Mouse (Mus musculus) WW6 (cell line): Measurements from ENCODE around the gene Sec1.
A peak's percentile ranks its signal among the peaks of the same experiment; 100 is the strongest.

Experiments used
- DNase-seq: peaks from one replicate; pipeline ENCODE4 v3.0.0-alpha.2; 2013; ENCODE audit warnings: low read depth, low spot score

The Sec1 gene

GRCm38 (mm10) chr7:45641391-45642040, 52.7 kb downstream of the Sec1 start:
- no peak for DNase-seq

GRCm38 (mm10) chr7:45640191-45640957, 53.8 kb downstream of the Sec1 start:
- DNase-seq = no peak

DNA sequence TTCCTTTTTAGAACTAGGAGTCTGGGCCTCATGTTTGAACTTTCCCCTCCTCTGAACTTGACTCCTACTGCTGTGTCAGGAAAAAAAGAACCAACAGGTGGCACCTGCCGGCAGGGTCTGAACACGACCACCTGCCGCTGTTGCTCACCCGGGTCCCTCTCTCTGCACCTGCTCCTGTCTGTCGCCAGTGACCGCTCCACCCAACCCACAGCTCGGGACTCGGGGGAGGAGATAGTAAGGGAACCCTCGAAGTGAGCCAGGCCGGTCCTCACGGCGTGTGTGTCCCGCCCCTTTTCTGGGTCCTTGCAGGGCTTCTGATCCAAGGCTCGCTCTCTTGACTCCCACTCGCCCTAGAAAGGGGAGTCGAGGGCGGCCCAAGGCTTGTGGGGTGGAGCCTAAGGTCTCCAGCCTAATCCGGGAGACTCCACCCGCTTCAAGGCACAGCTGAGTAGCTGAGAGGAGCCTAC, 54.6 kb downstream of the Sec1 start, which contains the start of gene Mamstr:
TSS of gene Mamstr (plus strand) at position 417 of the 467 bp plus-strand sequence.
- DNase-seq = no peak

GRCm38 (mm10) chr7:45638623-45639401, 55.4 kb downstream of the Sec1 start:
- DNase-seq = peak; percentile 94

DNA sequence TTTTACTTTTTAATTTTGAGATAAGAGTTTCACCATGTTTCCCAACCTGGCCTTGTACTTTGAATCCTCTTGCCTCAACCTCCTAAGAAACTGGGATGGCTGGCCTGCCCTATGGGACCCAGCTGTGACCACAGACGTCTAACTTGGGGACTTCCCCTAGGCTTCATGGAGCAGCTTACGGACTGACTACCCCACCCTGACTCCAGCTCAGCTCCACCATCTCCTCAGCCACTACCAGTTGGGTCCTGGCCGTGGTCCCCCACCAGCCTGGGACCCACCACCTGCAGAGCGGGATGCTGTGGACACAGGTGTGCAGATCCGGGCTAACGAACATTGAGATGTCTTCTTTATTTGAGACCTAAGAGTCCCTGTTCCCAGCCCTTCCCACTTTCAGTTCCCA, 56.5 kb downstream of the Sec1 start:
- no peak for DNase-seq

DNA sequence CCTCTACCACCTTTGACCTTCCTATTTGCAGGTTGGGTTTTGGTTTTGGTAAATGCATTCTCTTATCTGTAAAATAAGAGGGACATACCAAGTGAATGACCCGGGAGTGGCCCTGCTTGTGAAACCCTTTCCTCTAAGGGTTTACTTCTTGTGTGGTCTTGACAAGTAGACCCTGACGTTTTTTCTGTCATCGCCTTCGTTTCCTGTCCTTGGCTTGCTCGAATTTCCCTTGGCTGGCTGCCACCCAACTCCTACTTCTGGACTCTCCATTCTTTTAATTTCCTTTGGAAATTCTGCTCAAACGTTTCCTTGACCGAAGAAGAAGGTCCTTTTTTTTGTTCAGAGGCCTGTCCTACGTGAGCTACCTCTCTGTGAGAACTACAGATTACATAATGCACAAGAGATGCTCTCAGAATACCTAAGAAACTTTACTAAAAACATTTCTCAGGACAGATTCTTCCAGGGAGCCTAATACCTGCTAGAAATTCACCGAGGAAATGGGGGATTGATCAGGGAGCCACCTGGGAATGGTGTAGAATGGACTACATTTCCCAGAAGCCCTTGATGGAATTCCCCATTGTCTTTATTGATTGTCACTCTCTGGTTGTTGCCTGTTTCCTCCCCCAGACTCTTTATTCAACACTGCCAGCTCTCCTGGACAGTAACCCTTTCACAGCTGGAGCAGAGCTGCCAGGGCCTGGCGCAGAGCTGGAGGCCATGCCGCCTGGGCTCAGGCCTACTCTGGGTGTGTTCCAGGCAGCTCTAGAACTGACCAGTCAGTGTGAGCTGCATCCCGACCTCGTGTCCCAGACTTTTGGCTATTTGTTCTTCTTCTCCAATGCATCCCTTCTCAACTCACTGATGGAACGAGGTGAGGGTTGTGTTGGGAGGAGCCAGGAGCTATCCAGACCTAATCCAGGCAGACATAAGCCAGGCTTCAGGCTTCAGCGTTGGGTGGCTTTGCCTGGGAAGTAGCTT, 58.2 kb downstream of the Sec1 start:
- DNase-seq = no peak

GRCm38 (mm10) chr7:45634946-45635681, 59.1 kb downstream of the Sec1 start:
- no peak for DNase-seq

DNA sequence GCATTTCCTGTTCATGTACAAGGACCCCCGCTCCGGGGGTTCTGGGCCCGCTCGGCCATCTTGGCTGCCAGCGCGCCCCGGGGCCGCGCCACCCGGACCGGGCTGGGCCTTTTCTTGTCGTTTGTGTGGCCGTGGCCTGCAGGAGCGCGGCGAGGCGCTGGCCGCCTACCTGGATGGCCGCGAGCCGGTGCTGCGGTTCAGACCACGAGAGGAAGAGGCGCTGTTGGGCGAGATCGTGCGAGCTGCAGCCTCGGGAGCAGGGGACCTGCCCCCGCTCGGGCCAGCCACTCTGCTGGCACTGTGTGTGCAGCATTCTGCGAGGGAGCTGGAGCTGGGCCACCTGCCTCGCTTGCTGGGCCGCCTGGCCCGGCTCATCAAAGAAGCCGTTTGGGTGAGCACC, 61.7 kb downstream of the Sec1 start:
- DNase-seq = no peak

DNA sequence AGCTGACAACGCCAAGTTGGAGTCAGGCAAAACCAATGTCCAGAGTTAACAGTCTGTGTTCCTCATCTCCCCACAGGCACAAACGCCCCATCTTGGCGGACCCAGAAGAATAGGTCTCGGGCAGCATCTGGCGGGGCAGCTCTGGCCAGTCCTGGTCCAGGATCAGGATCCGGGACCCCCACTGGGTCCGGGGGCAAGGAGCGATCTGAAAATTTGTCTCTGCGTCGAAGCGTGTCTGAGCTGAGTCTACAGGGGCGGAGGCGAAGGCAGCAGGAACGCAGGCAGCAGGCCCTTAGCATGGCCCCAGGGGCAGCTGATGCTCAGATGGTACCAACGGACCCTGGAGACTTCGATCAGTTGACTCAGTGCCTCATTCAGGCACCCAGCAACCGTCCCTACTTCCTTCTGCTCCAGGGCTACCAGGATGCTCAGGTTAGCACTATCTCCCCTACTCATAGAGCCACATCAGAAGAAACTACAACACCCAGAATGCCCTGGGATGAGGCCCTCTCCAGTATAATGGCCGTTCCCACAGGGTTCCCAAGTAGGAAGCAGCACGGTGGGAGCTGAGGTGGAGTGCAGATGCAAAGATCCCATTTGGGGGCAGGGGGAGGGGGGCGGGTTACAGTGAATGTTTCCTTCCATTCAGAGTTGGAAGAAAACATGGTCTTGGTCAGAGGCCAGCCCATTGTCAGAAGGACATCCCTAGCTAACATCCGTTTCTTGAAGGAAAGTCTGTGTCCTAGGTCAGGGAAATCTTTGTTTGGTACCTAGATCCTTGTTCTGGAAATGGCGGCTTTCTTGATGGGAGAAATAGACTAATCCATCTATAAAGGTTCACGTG, 63.9 kb downstream of the Sec1 start:
- DNase-seq = no peak

GRCm38 (mm10) chr7:45628364-45629294, 65.6 kb downstream of the Sec1 start:
- DNase-seq = peak; percentile 87
